Mouse (Mus musculus): Measurements from ENCODE around the gene Rmdn2.

DNA sequence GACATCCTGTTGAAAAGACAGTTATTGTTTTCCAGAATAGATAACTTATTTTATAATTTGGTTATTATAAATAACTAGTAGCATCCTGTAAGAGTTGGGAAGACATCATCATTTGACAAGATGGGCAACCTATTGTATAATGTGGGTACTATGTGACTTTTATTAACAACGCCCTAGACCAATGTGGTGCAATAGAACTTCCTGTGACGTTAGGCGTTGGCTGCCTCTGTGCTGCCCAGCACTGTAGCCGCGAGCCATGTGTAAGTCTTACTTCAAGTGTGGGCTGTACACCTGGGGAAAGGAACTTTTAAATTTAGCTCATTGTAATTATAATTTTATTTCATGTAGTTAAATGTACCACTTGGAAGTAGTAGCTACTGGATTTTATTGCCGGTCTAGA, 10.4 kb downstream of the Rmdn2 start:
- TF ChIP-seq CTCF (IDR thresholded peaks at IDR 0.05; ENCODE audit: low read depth, low read length) (no peak), POLR2A (IDR thresholded peaks at IDR 0.05; ENCODE audit: borderline replicate concordance, low read depth, low read length) (no peak)

Measured in bone marrow macrophage, adult 2 months (primary cell).